Mouse (Mus musculus): Measurements from ENCODE around the gene Adh6a. TPM values are rescaled to one million over a fixed set of nuclear protein-coding genes. Genes with fewer than 3 reads are reported as not detected.

Gene Adh6a
- total RNA-seq (2012; rRNA removed) (0.10 TPM in 1 of 2 replicates, not detected in the other), polyA plus RNA-seq (2012; ENCODE audit: insufficient read depth in 1 of 2, insufficient read length in 2 of 2, low read depth in 1 of 2, low replicate concordance in 2 of 2, missing spikeins in 1 of 2) (1 to 10 TPM in 1 of 2 experiments, not detected in 1; 1.5 TPM)

- H3K9ac ChIP-seq (ENCODE audit: control insufficient read depth, low read depth, low read length, poor library complexity, severe bottlenecking) = no peak within 1 kb of the TSS
- H3K4me3 ChIP-seq (ENCODE audit: control insufficient read depth in 1 of 2, insufficient read depth in 1 of 2, low read depth in 2 of 2, low read length in 2 of 2) = no peak within 1 kb of the TSS
- H3K27me3 ChIP-seq (ENCODE audit: control insufficient read depth in 1 of 2, insufficient read depth in 2 of 2, low read length in 2 of 2) = 0 out of 4 replicates have a peak, but pooled peaks cover 1 to 3% of the 10 kb centered on the region in 2 experiments
- no peaks in the 10 kb centered on the region for H3K9me3 ChIP-seq (replicated peaks; ENCODE audit: insufficient read depth, low read length)
- DNase-seq (ENCODE audit: low read depth, low spot score) = no peak
- H3K36me3 ChIP-seq (ENCODE audit: control insufficient read depth in 1 of 2, insufficient read depth in 2 of 2, low read length in 2 of 2) = no peaks in the 10 kb centered on the region
- TF ChIP-seq ZC3H11A (IDR thresholded peaks at IDR 0.05; ENCODE audit: low read depth, low read length) (no peak), CHD2 (IDR thresholded peaks at IDR 0.05; ENCODE audit: low read length) (no peak), POLR2A (IDR thresholded peaks at IDR 0.05; ENCODE audit: control insufficient read depth in 1 of 2, insufficient read depth in 1 of 2, low read depth in 1 of 2, low read length in 2 of 2, poor library complexity in 1 of 2) (no peak), POLR2AphosphoS5 (IDR thresholded peaks at IDR 0.05; ENCODE audit: borderline replicate concordance, low read depth, low read length) (no peak), POLR2AphosphoS2 (IDR thresholded peaks at IDR 0.05; ENCODE audit: low read length) (no peak), MEF2A (IDR thresholded peaks at IDR 0.05; ENCODE audit: extremely low read depth, insufficient replicate concordance, low read depth, low read length, poor library complexity, severe bottlenecking) (no peak), TCF12 (IDR thresholded peaks at IDR 0.05; ENCODE audit: low read depth, low read length) (no peak), GATA1 (IDR thresholded peaks at IDR 0.05; ENCODE audit: low read depth, low read length) (no peak), ZMIZ1 (IDR thresholded peaks at IDR 0.05; ENCODE audit: low read depth, low read length) (no peak), ELF1 (IDR thresholded peaks at IDR 0.05; ENCODE audit: low read depth, low read length) (no peak), MAFK (IDR thresholded peaks at IDR 0.05; ENCODE audit: borderline replicate concordance, low read depth, low read length) (no peak), MYB (IDR thresholded peaks at IDR 0.05; ENCODE audit: low read depth, low read length) (no peak), TBP (IDR thresholded peaks at IDR 0.05; ENCODE audit: low read depth, low read length) (no peak), ETS1 (IDR thresholded peaks at IDR 0.05; ENCODE audit: low read depth, low read length) (no peak), MAZ (IDR thresholded peaks at IDR 0.05; ENCODE audit: low read depth, low read length) (no peak), MAX (IDR thresholded peaks at IDR 0.05; ENCODE audit: low read length) (no peak), GABPA (IDR thresholded peaks at IDR 0.05; ENCODE audit: low read depth, low read length) (no peak), E2F4 (IDR thresholded peaks at IDR 0.05; ENCODE audit: borderline replicate concordance, low read depth, low read length) (no peak)
- no peak within 1 kb of the TSS for H3K27ac ChIP-seq (ENCODE audit: control insufficient read depth, low read depth, low read length)
- H3K79me2 ChIP-seq (ENCODE audit: control insufficient read depth, insufficient read depth, low read length, poor library complexity) = no peaks in the 10 kb centered on the region
- H3K4me1 ChIP-seq (ENCODE audit: control insufficient read depth in 1 of 2, insufficient read depth in 2 of 2, low read length in 2 of 2) = no peaks in the 10 kb centered on the region
Observed at GRCm38 (mm10) chr3:138312965-138313364, at the start of gene Adh6a. Adh6a (plus strand) TSS chr3:138313286.

GRCm38 (mm10) chr3:138264648-138265047 lies 48.4 kb upstream of the Adh6a start:
- no peak for DNase-seq (ENCODE audit: low read depth, low spot score)
- no peaks in the 10 kb centered on the region for H3K9me3 ChIP-seq (replicated peaks; ENCODE audit: insufficient read depth, low read length)
- H3K27me3 ChIP-seq (ENCODE audit: control insufficient read depth in 1 of 2, insufficient read depth in 2 of 2, low read length in 2 of 2) = peaks cover 6 to 11% of the 10 kb centered on the region in 2 experiments

More at GRCm38 (mm10) chr3:138264648-138265047, 48.4 kb upstream of the Adh6a start:
- Histone ChIP-seq H3K27ac (ENCODE audit: control insufficient read depth, low read depth, low read length) (no peak overlapping the region), H3K36me3 (ENCODE audit: control insufficient read depth in 1 of 2, insufficient read depth in 2 of 2, low read length in 2 of 2) (no peaks in the 10 kb centered on the region), H3K79me2 (ENCODE audit: control insufficient read depth, insufficient read depth, low read length, poor library complexity) (no peaks in the 10 kb centered on the region), H3K4me1 (ENCODE audit: control insufficient read depth in 1 of 2, insufficient read depth in 2 of 2, low read length in 2 of 2) (no peaks in the 10 kb centered on the region), H3K9ac (ENCODE audit: control insufficient read depth, low read depth, low read length, poor library complexity, severe bottlenecking) (no peak overlapping the region), H3K4me3 (ENCODE audit: control insufficient read depth in 1 of 2, insufficient read depth in 1 of 2, low read depth in 2 of 2, low read length in 2 of 2) (no peak overlapping the region)
- TF ChIP-seq POLR2A (IDR thresholded peaks at IDR 0.05; ENCODE audit: control insufficient read depth in 1 of 2, insufficient read depth in 1 of 2, low read depth in 1 of 2, low read length in 2 of 2, poor library complexity in 1 of 2) = no peak
- TF ChIP-seq ETS1 (IDR thresholded peaks at IDR 0.05; ENCODE audit: low read depth, low read length) = no peak
- TF ChIP-seq GATA1 (IDR thresholded peaks at IDR 0.05; ENCODE audit: low read depth, low read length) = no peak
- no peak for TF ChIP-seq TCF12 (IDR thresholded peaks at IDR 0.05; ENCODE audit: low read depth, low read length)
- TF ChIP-seq CTCF (IDR thresholded peaks at IDR 0.05 in 2 of 3, conservative IDR thresholded peaks at IDR 0.05 in 1 of 3; ENCODE audit: control insufficient read depth in 1 of 3, insufficient read depth in 1 of 3, low read depth in 2 of 3, low read length in 3 of 3, poor library complexity in 1 of 3, severe bottlenecking in 1 of 3) = no peak
- TF ChIP-seq TBP (IDR thresholded peaks at IDR 0.05; ENCODE audit: low read depth, low read length) = no peak
- no peak for TF ChIP-seq POLR2AphosphoS5 (IDR thresholded peaks at IDR 0.05; ENCODE audit: borderline replicate concordance, low read depth, low read length)
- TF ChIP-seq UBTF (IDR thresholded peaks at IDR 0.05; ENCODE audit: borderline replicate concordance, insufficient read depth, low read depth, low read length) = no peak
- TF ChIP-seq ZC3H11A (IDR thresholded peaks at IDR 0.05; ENCODE audit: low read depth, low read length) = no peak
- no peak for TF ChIP-seq KAT2A (conservative IDR thresholded peaks at IDR 0.05; ENCODE audit: low read depth, low read length)
- no peak for TF ChIP-seq ZMIZ1 (IDR thresholded peaks at IDR 0.05; ENCODE audit: low read depth, low read length)
- no peak for TF ChIP-seq ZKSCAN1 (IDR thresholded peaks at IDR 0.05; ENCODE audit: low read depth, low read length)
- TF ChIP-seq MAFK (IDR thresholded peaks at IDR 0.05; ENCODE audit: borderline replicate concordance, low read depth, low read length) = no peak
- TF ChIP-seq ZNF384 (IDR thresholded peaks at IDR 0.05; ENCODE audit: low read depth, low read length) = no peak
- TF ChIP-seq MAZ (IDR thresholded peaks at IDR 0.05; ENCODE audit: low read depth, low read length) = no peak
- TF ChIP-seq ELF1 (IDR thresholded peaks at IDR 0.05; ENCODE audit: low read depth, low read length) = no peak
